Mouse (Mus musculus) liver, adult 10 weeks (tissue): ENCODE measurements around the gene Gm15023. TPM values are rescaled to one million over a fixed set of nuclear protein-coding genes. Genes with fewer than 3 reads are reported as not detected.

Experiments
- polyA plus RNA-seq: library from polyadenylated mRNA; stranded (reverse); fragments of 350-450 nt; fragmentation: Illumina TruSeq; extraction: RNeasy Lipid Tissue Mini Kit (QIAGEN cat#74804); gene quantifications from one replicate; pipeline ENCODE4 v1.2.3, GENCODE M21; 2014; ENCODE audit warnings: low read depth, low replicate concordance

Gm15023 gene
- not detected for polyA plus RNA-seq

GRCm38 (mm10) chrX:135177532-135177931 lies at the start of gene Gm15023:
Gene Gm15023, minus strand, starts transcription at chrX:135177632.

DNA sequence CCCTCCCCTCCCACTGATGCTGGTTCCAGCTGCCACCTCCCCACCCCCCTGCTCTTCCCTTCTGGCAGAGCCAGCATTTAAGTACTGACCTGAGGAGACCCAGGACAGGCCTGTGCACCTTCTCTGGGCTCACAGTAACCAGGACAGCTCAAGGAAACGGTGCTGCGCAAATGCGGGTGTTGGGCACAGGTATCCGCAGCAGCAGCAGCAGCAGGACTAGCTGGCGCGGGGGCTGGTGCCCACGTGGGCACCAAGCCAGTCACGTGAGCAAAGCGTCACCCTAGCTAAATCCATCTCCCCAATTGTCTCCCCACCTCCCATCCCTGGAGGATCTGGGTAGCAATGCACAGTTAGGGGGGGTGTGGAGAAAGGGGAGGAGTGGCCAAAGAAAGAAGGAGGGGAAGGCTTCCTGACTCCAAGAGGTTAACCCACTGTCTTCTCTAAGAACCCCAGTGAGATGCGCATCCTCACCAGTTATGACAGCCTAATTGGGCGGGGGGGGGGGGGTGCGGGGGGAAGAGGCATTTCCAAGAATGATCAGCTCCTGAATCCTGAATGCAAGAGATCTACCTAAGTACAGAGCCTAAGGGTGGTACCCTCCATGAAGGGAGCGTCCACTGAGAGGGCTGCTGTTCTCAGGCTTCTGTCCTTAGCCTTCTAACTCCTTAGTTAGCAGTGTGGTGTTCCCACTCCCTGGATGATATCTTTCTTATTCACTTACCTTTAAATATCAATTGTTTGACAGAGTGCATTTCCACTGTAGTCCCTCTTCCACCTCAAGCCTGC lies 33.2 kb upstream of the Gm15023 start, which contains the start of gene Tceal6:
Tceal6 (minus strand) TSS at position 252 of the 786 bp plus-strand sequence.

Other genes starting within 250 kb of the Gm15023 start
- gene Nxf2, start 212.9 kb downstream of the Gm15023 start, polyA plus RNA-seq, result not detected
- gene Zmat1, start 168.4 kb downstream of the Gm15023 start, polyA plus RNA-seq, result 17.1 TPM
- gene Tceal6, start 33.1 kb upstream of the Gm15023 start, polyA plus RNA-seq, result not detected
- not detected for gene Pramel3, start 124.7 kb upstream of the Gm15023 start, polyA plus RNA-seq
- not detected for gene Gm5128, start 195.7 kb upstream of the Gm15023 start, polyA plus RNA-seq